15 mouse cellular contexts compared by ENCODE assay signal in genomic region chr19:37203371-37203770, GRCm38 (mm10).
"Had no signal": no experiment of that assay in that cellular context is flagged by ENCODE, and none has a peak within 500 bp of the region (broad histone marks: within the 10 kb centered on the region; RNA-seq: fewer than 3 reads in every experiment).

No protein-coding gene starts in this region.

- H3K4me2 ChIP-seq: kidney, embryonic 15.5 days; lung, embryonic 14.5 days; midbrain, embryonic 11.5 days had no signal

- H3K27ac ChIP-seq: kidney, embryonic 15.5 days; left cerebral cortex, adult 2 months; macrophage had no signal

- H3K36me3 ChIP-seq: kidney, embryonic 15.5 days had no signal

- H3K9me3 ChIP-seq: kidney, embryonic 15.5 days; megakaryocyte, embryonic 14.5 days had no signal

- DNase-seq: kidney, adult 2 months; kidney, postnatal 10 days; kidney, postnatal 36 days; layer of hippocampus, postnatal 36 days; lung, embryonic 14.5 days; midbrain, embryonic 14.5 days; thymus, adult 18-20 months; thymus, postnatal 36 days had no signal

- H3K4me3 ChIP-seq: kidney, embryonic 15.5 days; left cerebral cortex, adult 2 months; megakaryocyte, embryonic 14.5 days had no signal

- ATAC-seq: intestine, postnatal 0 days; lung, postnatal 0 days had no signal

- H3K9ac ChIP-seq: kidney, embryonic 15.5 days; lung, embryonic 14.5 days had no signal

- H3K27me3 ChIP-seq: kidney, embryonic 15.5 days had no signal
